Mouse (Mus musculus) intestine, postnatal 0 days (tissue): Measurements from ENCODE around the gene Tomm40. TPM values are rescaled to one million over a fixed set of nuclear protein-coding genes. Genes with fewer than 3 reads are reported as not detected.
A peak's percentile ranks its signal among the peaks of the same experiment; 100 is the strongest.

Experiments used
- ATAC-seq: fragments of 200-750 bp; cut with Nextera tagmentation; 2 replicates; pipeline ENCODE4 v1.8.0; 2017; ENCODE audit warnings: mild to moderate bottlenecking, moderate TSS enrichment, moderate library complexity
- H3K27ac ChIP-seq: fragments of 300-500 bp; sonication (generic); 2 replicates; pipeline ENCODE4 v1.5.1; 2014; ENCODE audit warnings: mild to moderate bottlenecking, low read depth, low read length, moderate library complexity
- H3K27me3 ChIP-seq: fragments of 300-500 bp; sonication (generic); replicated peaks from 2 replicates; pipeline ENCODE4 v1.6.1; 2014; ENCODE audit warnings: low read length, mixed read lengths; ENCODE audit not compliant: control insufficient read depth, insufficient read depth
- H3K36me3 ChIP-seq: fragments of 300-500 bp; sonication (generic); 2 replicates; pipeline ENCODE4 v1.6.1; 2014; ENCODE audit warnings: mild to moderate bottlenecking, moderate library complexity; ENCODE audit not compliant: control insufficient read depth, insufficient read depth
- H3K4me1 ChIP-seq: fragments of 300-500 bp; sonication (generic); replicated peaks from 2 replicates; pipeline ENCODE4 v1.6.1; 2014; ENCODE audit warnings: antibody characterized with exemption, low read length, mixed read lengths; ENCODE audit not compliant: control insufficient read depth, insufficient read depth
- H3K4me2 ChIP-seq: fragments of 300-500 bp; sonication (generic); replicated peaks from 2 replicates; pipeline ENCODE4 v1.6.1; 2014; ENCODE audit warnings: low read depth, mild to moderate bottlenecking, moderate library complexity
- H3K4me3 ChIP-seq: fragments of 300-500 bp; sonication (generic); 2 replicates; pipeline ENCODE4 v1.5.1; 2014; ENCODE audit warnings: low read depth, low read length
- H3K9ac ChIP-seq: fragments of 300-500 bp; sonication (generic); 2 replicates; pipeline ENCODE4 v1.6.1; 2014; ENCODE audit warnings: mild to moderate bottlenecking, low read depth, low read length
- H3K9me3 ChIP-seq: fragments of 300-500 bp; sonication (generic); 2 replicates; pipeline ENCODE4 v1.6.1; 2016; ENCODE audit warnings: mixed run types; ENCODE audit not compliant: control insufficient read depth
- CTCF ChIP-seq: sonication (generic); IDR thresholded peaks from 2 replicates; pipeline ENCODE4 v1.5.1; 2016; ENCODE audit warnings: low read depth, mild to moderate bottlenecking, control low read depth, antibody characterized with exemption, moderate library complexity
- whole genome bisulfite sequencing: fragments of 180-500 bp; shearing (Covaris S2); extraction: QIAGEN DNeasy Blood & Tissue Kit; methylation state at CpG from one replicate; pipeline ENCODE4 v1.1.7; 2014; 5-methylcytosine and 5-hydroxymethylcytosine counted together
- polyA plus RNA-seq: library from polyadenylated mRNA; unstranded; fragments of >200 nt; fragmentation: Nextera tagmentation; extraction: Ambion mirVana; gene quantifications from 2 replicates; pipeline ENCODE4 v1.2.1, GENCODE M21; 2015

The Tomm40 gene
- polyA plus RNA-seq, 1 experiment from 2014 or later = 85.5 TPM

DNA sequence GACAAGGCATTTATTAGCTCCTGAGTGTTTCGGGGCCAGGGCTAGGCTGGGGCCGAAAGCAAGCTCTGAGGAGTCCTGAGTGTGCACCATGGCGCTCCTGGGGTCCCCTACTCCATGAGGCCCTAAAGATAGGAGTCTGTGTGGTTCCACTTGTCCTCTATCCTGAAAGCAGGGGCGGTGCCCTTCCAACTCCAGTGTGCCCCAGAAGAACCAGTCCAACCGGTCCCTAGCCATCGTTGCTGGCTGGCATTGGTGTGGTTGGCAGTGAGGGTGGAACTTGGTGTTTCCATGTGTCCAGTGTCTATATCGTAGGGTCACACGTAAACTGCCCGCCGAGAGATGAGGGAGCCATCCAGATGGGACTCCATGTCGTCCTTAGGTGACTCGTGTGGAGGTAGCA, 8.9 kb upstream of the Tomm40 start:
- Histone ChIP-seq H3K4me1 (no peaks in the 10 kb centered on the region), H3K9me3 (no peaks in the 10 kb centered on the region), H3K9ac (no peak overlapping the region), H3K36me3 (peaks cover 88% of the 10 kb centered on the region), H3K4me3 (no peak overlapping the region), H3K27ac (no peak overlapping the region), H3K27me3 (no peaks in the 10 kb centered on the region), H3K4me2 (no peak overlapping the region)
- WGBS = 81% methylated on average over 12 of the region's 12 CpGs
- ATAC-seq = 0 out of 2 replicates have a peak, but pooled peaks have one; percentile 14
- no peak for TF ChIP-seq CTCF

DNA sequence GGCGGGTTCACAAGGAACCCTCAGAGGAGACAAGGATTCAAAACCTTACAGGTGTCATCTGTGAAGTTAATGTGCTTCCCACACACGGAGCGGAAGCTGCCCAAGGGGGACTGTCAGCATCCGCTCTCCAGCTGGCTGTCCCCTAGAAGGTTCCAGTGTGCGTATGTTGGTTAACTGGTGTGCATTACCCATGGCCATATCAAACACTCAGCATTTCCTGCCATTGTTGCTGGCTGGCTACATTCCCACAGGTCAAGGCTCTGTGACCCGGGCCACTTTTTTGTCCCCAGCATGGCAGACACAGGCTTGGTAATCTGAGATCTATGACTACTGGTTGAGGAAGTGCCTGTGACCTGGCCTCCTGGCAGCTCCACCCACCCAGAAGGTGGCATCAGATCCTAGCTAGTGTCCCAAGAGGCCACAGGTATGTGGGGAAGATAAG, 7.5 kb upstream of the Tomm40 start:
- Histone ChIP-seq H3K4me1 (no peaks in the 10 kb centered on the region), H3K36me3 (peaks cover 81% of the 10 kb centered on the region), H3K4me2 (no peak overlapping the region), H3K9ac (no peak overlapping the region), H3K9me3 (no peaks in the 10 kb centered on the region), H3K27ac (no peak overlapping the region), H3K27me3 (no peaks in the 10 kb centered on the region), H3K4me3 (no peak overlapping the region)
- WGBS = 81% methylated on average over 6 of the region's 6 CpGs
- 0 out of 2 replicates have a peak, but pooled peaks have one; percentile 28 for TF ChIP-seq CTCF
- ATAC-seq = peak; percentile 44

GRCm38 (mm10) chr7:19719200-19719599, 4.0 kb upstream of the Tomm40 start:
- Histone ChIP-seq H3K27me3 (no peaks in the 10 kb centered on the region), H3K4me1 (no peaks in the 10 kb centered on the region; the same call in 1 of the 2 replicates), H3K36me3 (peaks cover 56% of the 10 kb centered on the region), H3K9ac (no peak overlapping the region), H3K27ac (no peak overlapping the region), H3K4me2 (no peak overlapping the region), H3K4me3 (no peak overlapping the region), H3K9me3 (no peaks in the 10 kb centered on the region)
- no peak for TF ChIP-seq CTCF
- WGBS = 90% methylated on average over 4 of the region's 4 CpGs
- no peak for ATAC-seq

GRCm38 (mm10) chr7:19718297-19718952, 3.2 kb upstream of the Tomm40 start:
- H3K4me2 ChIP-seq = no peak overlapping the region
- ATAC-seq = no peak
- H3K27me3 ChIP-seq = no peaks in the 10 kb centered on the region
- no peaks in the 10 kb centered on the region for H3K9me3 ChIP-seq
- H3K4me1 ChIP-seq = no peaks in the 10 kb centered on the region; the same call in 1 of the 2 replicates
- H3K4me3 ChIP-seq = no peak overlapping the region
- no peak for TF ChIP-seq CTCF
- H3K9ac ChIP-seq = no peak overlapping the region
- WGBS = 94% methylated on average over 5 of the region's 5 CpGs
- no peak overlapping the region for H3K27ac ChIP-seq
- H3K36me3 ChIP-seq = peaks cover 49% of the 10 kb centered on the region

DNA sequence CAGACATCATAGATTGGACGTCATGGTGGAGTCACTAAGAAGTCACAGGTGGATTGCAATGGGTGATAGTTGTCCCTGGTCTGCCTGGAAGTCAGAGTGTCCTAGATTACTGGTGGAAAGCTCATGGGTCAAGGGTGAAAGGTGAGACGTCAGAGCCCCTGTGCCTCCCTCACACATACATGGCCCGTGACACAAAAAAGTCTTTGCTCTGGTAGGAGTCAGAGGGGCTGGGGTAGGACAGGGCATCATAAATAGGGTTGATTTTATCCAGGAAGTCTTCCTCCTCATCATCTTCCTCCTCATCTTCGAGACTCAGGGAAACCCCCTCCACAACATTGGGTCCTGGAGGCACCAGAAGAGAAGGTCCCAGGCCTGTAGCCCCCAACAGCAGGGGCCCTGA, 2.1 kb upstream of the Tomm40 start:
- Histone ChIP-seq H3K27ac (no peak overlapping the region), H3K4me3 (no peak overlapping the region), H3K27me3 (no peaks in the 10 kb centered on the region), H3K9me3 (no peaks in the 10 kb centered on the region), H3K4me2 (no peak overlapping the region), H3K36me3 (peaks cover 39% of the 10 kb centered on the region; the same call in 1 of the 2 replicates), H3K9ac (no peak overlapping the region), H3K4me1 (no peaks in the 10 kb centered on the region; the same call in 1 of the 2 replicates)
- no peak for ATAC-seq
- no peak for TF ChIP-seq CTCF
- 75% methylated on average over 4 of the region's 4 CpGs for WGBS

- H3K36me3 ChIP-seq = peaks cover 43% of the 10 kb centered on the region
- H3K4me1 ChIP-seq = no peaks in the 10 kb centered on the region; the same call in 1 of the 2 replicates
- H3K9ac ChIP-seq = no peak overlapping the region
- no peak overlapping the region for H3K4me3 ChIP-seq
- WGBS = 69% methylated on average over 2 of the region's 2 CpGs
- H3K9me3 ChIP-seq = no peaks in the 10 kb centered on the region
- ATAC-seq = no peak
- no peaks in the 10 kb centered on the region for H3K27me3 ChIP-seq
- no peak for TF ChIP-seq CTCF
- peak overlapping the region; percentile 61; the same call in 1 of the 2 replicates for H3K4me2 ChIP-seq
- H3K27ac ChIP-seq = no peak overlapping the region
Observed at GRCm38 (mm10) chr7:19716822-19717221, 1.6 kb upstream of the Tomm40 start.
